Mouse (Mus musculus): ENCODE measurements around the gene Foxp1.

DNA sequence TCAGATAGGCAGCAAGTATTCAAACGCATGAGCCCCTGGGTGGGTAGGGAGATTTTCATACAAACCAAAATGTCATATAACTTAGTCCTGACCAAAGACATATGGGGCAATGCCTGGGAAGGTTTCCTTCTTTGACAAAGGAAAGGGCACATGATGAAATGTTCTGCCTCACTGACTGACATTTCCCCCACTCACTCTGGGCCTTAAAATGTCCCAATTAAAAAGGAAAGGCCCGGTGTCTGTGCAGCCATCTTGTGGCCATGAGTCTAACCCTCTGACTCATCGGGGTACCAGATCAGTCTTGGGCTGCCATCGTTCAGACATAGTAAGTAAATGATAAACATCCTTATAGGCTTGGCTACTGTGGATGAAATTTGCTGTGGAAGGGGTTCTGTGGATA lies 310.1 kb downstream of the Foxp1 start:
- TF ChIP-seq POLR2A (IDR thresholded peaks at IDR 0.05; ENCODE audit: low read depth, low read length) (no peak), CTCF (IDR thresholded peaks at IDR 0.05; ENCODE audit: extremely low read depth, insufficient read depth, insufficient read length, insufficient replicate concordance) (no peak)
